Mouse (Mus musculus) layer of hippocampus, adult 2 months (tissue): Measurements from ENCODE around the gene Faap20. TPM values are rescaled to one million over a fixed set of nuclear protein-coding genes. Genes with fewer than 3 reads are reported as not detected.
A peak's percentile ranks its signal among the peaks of the same experiment; 100 is the strongest.

Experiments
- DNase-seq, 2 experiments: peaks; one replicate each; pipeline ENCODE4 v3.0.0; 2022; ENCODE audit warnings: low spot score in 2 of 2
- H3K27ac ChIP-seq: fragments of 200-600 bp; 2 replicates; pipeline ENCODE4 v1.8.1; 2022
- H3K4me3 ChIP-seq: fragments of 200-600 bp; 2 replicates; pipeline ENCODE4 v1.8.1; 2022; ENCODE audit warnings: mild to moderate bottlenecking
- CTCF ChIP-seq: fragments of 200-600 bp; conservative IDR thresholded peaks from 2 replicates; pipeline ENCODE4 v1.8.1; 2022; ENCODE audit warnings: antibody characterized with exemption, mild to moderate bottlenecking, moderate library complexity
- long read RNA-seq, 2 experiments: library from polyadenylated mRNA; stranded (forward); transcript quantifications; one replicate each; pipeline ENCODE4 v2.0.0; 2021; ENCODE audit warnings: borderline mapping rate in 2 of 2
- total RNA-seq, 2 experiments: library from RNA; stranded (reverse); gene quantifications; 2 replicates each; pipeline ENCODE4 v1.2.3; 2021

Gene Faap20
- 10 to 100 TPM; 29.2 to 34.3 TPM for total RNA-seq
- long read RNA-seq, experiment 1, transcript Faap20-201 (3 exons, 1,479 nt): major isoform, 11 of 23 reads
- long read RNA-seq, experiment 1, transcript Faap20-210 (4 exons, 1,076 nt): minor isoform, 5 of 23 reads
- long read RNA-seq, experiment 1, partial matches to known transcripts: 0 of 23 reads
- long read RNA-seq, experiment 1, other reads (novel, unspliced or antisense): 6 of 23 reads
- long read RNA-seq, experiment 2, transcript Faap20-210 (4 exons, 1,076 nt): major isoform, 9 of 26 reads
- long read RNA-seq, experiment 2, transcript Faap20-201 (3 exons, 1,479 nt): major isoform, 9 of 26 reads
- long read RNA-seq, experiment 2, partial matches to known transcripts: 1 of 26 reads
- long read RNA-seq, experiment 2, other reads (novel, unspliced or antisense): 5 of 26 reads

DNA sequence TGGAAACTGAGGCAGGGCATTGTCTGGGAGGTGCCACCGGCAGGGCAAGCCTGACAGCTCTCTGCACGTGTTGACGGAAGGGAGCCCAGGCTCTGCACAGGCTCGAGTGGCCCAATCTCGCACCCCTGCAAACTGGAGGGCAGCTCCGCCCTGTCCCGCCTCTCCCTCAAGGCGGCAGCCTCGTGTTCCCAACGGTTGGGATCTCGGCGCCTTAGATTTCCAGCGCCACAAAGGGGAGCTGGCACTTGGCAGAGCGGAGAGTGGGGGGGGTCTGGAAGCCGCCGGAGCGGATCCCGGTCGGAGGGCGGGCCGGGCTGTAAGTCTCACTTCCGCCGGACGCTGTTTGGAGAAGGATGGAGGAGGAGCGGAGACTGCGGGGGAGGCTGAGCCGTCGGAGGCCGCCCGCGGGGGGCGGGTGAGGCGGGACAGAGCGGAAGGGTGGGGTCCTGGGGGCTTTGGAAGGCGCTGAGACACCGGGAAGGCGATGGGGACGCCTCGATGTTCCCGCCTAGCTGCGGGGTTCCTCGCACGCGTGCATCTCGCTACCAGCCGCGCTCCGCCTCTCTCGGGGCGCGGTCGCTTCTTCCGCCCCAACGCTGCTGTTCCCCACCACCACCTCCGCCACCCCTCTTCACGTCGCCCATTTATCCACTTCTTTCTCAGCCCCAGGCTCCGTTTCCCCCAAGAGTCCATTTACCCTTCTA lies at the start of gene Faap20:
Gene Faap20, plus strand, starts transcription at position 155 of the 704 bp plus-strand sequence.
- no peak for TF ChIP-seq CTCF
- DNase-seq: peak; percentile 79 to 86
- Histone ChIP-seq H3K4me3 (peak within 1 kb of the TSS; percentile 55), H3K27ac (peak within 1 kb of the TSS; percentile 96)

DNA sequence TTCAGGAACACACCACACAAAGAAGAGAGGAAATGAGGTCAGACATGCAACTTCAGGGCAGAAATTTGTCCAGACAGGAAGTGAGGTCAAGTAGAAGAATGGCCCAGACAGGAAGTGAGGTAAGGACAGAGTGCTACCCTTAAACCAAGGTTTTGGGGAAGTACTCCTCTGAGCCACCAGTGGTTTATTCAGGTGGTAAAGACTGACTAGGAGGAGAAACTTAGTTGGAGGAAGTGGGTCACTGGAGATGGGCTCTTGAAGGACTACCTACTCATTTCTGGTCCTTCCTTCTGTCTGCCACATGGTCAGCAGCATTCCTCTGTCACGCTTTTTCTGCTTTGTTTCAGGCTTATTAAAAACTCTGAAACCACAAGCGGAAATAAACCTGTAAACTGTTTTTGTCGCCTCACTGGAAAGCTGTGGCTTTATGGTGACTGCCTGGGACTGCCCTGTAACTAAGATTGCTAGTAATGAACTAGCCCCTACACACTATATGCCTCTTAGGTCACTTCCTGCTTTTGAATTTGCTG lies 48.7 kb upstream of the Faap20 start:
- H3K4me3 ChIP-seq: no peak overlapping the region
- H3K27ac ChIP-seq: peak overlapping the region; percentile 43; the same call in 1 of the 2 replicates
- no peak for DNase-seq
- TF ChIP-seq CTCF: no peak

DNA sequence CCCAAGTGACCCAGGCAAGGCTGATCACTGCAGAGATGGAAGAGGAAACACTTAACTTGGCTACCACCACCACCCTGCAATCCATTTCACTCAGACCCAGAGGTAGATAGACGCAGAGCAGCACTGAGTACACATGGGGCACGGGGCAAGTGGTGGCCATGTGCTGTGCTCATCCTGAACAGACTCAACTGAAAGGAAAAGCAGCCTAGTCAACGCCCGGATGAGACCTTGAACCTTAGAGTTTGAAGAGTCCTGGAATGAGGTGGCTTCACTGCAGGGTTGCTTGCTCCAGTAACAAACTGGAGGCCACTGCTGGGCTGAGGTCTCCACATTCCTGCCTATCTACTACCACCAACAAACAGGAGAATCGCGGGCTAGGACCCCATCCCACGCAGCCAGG lies 47.8 kb upstream of the Faap20 start:
- Histone ChIP-seq H3K27ac (peak overlapping the region; percentile 36; the same call in 1 of the 2 replicates), H3K4me3 (no peak overlapping the region)
- no peak for DNase-seq
- no peak for TF ChIP-seq CTCF

GRCm38 (mm10) chr4:155205919-155206318 lies 43.7 kb upstream of the Faap20 start:
- no peak overlapping the region for H3K27ac ChIP-seq
- no peak overlapping the region for H3K4me3 ChIP-seq
- TF ChIP-seq CTCF: no peak
- DNase-seq: no peak

DNA sequence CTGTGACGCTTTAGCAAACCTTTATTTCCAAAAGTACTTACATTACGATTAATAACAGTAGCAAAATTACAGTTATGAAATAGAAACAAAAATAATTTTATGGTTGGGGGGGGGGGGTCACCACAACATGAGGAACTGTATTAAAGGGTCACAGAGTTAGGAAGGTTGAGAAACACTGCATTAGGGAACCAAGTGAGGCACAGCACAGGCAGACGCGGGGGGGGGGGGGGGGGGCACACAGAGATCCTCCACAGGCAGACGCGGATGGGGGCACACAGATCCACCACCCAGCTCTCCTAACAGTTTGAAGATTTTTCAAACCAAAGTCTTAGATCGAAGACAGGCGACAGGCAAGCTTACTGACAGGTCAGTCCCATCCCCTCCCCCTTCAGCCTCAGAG lies 43.1 kb upstream of the Faap20 start:
- Histone ChIP-seq H3K4me3 (no peak overlapping the region), H3K27ac (no peak overlapping the region)
- no peak for TF ChIP-seq CTCF
- no peak for DNase-seq

- no peak overlapping the region; the same call in 1 of the 2 replicates for H3K27ac ChIP-seq
- H3K4me3 ChIP-seq: no peak overlapping the region
- no peak for TF ChIP-seq CTCF
- DNase-seq: no peak
Observed at GRCm38 (mm10) chr4:155207841-155208240, 41.8 kb upstream of the Faap20 start.

- no peak for TF ChIP-seq CTCF
- no peak for DNase-seq
- no peak overlapping the region for H3K27ac ChIP-seq
- no peak overlapping the region for H3K4me3 ChIP-seq
Observed at GRCm38 (mm10) chr4:155208613-155209012, 41.0 kb upstream of the Faap20 start.

DNA sequence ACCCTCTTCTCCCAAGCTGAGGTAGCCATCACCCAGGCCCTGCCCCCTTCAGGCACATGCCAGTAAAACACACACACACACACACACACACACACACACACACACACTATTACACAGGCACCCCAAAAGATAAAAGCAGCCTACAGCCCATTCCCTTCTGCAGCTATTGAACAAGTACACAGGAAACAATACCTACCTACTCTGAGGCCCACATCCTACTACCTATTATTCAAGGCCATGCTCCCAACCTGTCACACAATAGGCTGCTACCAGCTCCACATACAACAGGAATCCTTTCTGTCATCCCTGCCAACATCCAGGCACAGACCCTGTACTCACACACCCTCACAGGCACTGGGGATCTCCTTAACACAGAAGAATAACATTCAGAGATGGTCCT lies 40.5 kb upstream of the Faap20 start:
- H3K4me3 ChIP-seq: no peak overlapping the region; the same call in 1 of the 2 replicates
- no peak for DNase-seq
- no peak overlapping the region for H3K27ac ChIP-seq
- no peak for TF ChIP-seq CTCF

- TF ChIP-seq CTCF: no peak
- H3K27ac ChIP-seq: no peak overlapping the region
- no peak for DNase-seq
- H3K4me3 ChIP-seq: peak overlapping the region; percentile 4; the same call in 1 of the 2 replicates
Observed at GRCm38 (mm10) chr4:155209494-155209893, 40.1 kb upstream of the Faap20 start.

- H3K4me3 ChIP-seq: peak overlapping the region; percentile 13
- peak in 1 of 2 experiments; percentile 38 for DNase-seq
- H3K27ac ChIP-seq: peak overlapping the region; percentile 77
- no peak; the same call in none of the 2 replicates for TF ChIP-seq CTCF
Observed at GRCm38 (mm10) chr4:155213052-155213751, 36.4 kb upstream of the Faap20 start.

DNA sequence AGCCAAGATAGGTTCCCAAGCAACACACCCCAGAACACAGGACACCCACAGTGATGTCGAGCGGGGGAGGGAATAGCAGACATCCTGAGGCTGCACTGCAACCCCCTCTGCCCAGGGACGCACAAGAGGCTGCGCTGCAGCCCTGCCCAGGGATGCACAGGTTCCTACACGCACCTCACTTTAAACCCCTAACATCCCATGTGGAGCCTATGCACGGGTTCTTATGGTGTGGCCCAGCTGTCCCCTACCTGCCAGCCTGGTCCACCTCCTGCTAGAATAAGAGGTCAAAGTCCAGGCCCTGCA lies 35.9 kb upstream of the Faap20 start:
- no peak for DNase-seq
- TF ChIP-seq CTCF: no peak
- H3K4me3 ChIP-seq: peak overlapping the region; percentile 13
- peak overlapping the region; percentile 77 for H3K27ac ChIP-seq

GRCm38 (mm10) chr4:155214188-155214587 lies 35.4 kb upstream of the Faap20 start:
- peak overlapping the region; percentile 13 for H3K4me3 ChIP-seq
- H3K27ac ChIP-seq: peak overlapping the region; percentile 77
- TF ChIP-seq CTCF: no peak
- DNase-seq: no peak

DNA sequence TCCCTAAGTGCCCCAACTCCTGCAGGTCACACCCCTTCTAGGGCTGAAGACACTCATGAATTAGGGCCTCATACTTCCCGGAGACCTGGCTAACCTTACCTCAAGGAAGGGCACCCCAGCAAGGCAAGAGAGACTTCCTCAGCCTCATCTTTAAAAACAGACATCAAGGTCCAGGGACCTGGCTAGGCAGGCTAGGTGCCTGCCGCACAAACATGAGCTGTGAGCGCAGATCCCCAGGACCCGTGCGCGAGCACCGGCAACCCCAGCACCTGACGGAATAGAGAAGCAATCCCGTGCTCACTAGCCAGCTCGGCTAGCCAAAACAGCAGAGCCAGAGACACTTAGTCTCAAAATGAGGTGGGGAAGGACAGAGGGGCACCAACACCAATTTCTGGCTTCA lies 34.8 kb upstream of the Faap20 start:
- Histone ChIP-seq H3K4me3 (peak overlapping the region; percentile 37), H3K27ac (peak overlapping the region; percentile 77)
- no peak for TF ChIP-seq CTCF
- DNase-seq: no peak
